Comparison of ENCODE assay signal across 8 mouse cellular contexts in the genomic region with DNA sequence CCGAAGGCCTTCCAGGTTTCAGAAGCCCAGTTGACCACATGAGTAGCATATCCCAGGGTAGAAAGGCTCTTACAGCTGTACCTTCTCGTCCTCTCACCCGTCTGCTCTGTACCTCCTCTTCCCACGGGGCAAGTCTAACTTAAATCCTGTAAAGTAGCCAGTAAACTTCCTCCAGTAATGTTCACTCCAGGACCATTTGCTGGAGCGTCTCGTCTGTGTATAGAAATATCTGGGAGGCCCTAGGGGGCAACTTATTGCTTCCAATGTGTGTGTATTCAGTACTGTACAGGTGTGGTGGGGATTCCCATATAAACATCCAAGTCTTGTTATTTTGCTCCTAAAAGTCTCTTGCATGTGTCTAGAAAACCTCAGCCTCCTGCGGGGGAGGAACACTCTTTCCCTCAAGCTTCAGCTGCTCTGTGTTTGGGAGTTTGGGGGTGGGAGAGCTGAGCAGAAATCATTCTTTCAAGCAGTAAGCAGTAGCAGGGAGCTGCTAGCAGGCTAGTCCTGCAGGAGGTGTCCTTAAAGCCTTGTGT.
DNase-seq lines count a peak whose midpoint lies in the region; ATAC-seq and TF ChIP-seq lines count a peak whose summit lies in the region.

No protein-coding gene starts in this region.

- intact Hi-C loops in left cerebral cortex, postnatal 25 days (cut with DNase I): loop anchor here (5.0 kb wide), 1 partner anchor 76 kb away; a partner anchor contains a TSS

- no peak for TF ChIP-seq CTCF in thymus, adult 2 months (IDR thresholded peaks at IDR 0.05; ENCODE audit: borderline replicate concordance, control insufficient read depth, extremely low read depth, insufficient read depth, low read length, poor library complexity)

- H3K4me3 ChIP-seq in heart, embryonic 10.5 days: no peak overlapping the region
- H3K4me3 ChIP-seq in thymus, adult 2 months (ENCODE audit: control insufficient read depth, insufficient read depth, low read length): no peak overlapping the region

- peaks cover 10% of the 10 kb centered on the region for H3K36me3 ChIP-seq in heart, embryonic 10.5 days
- no peaks in the 10 kb centered on the region for H3K36me3 ChIP-seq in thymus, adult 2 months (ENCODE audit: control insufficient read depth, insufficient read depth, low read length)

- no peak for TF ChIP-seq POLR2A in thymus, adult 2 months (IDR thresholded peaks at IDR 0.05; ENCODE audit: control insufficient read depth, extremely low read depth, insufficient read depth, low read length, poor library complexity)

- WGBS in heart, embryonic 10.5 days: 56% methylated on average over 7 of the region's 7 CpGs
- 91% methylated on average over 7 of the region's 7 CpGs for WGBS in thymus, adult 2 months

- H3K27ac ChIP-seq in heart, embryonic 10.5 days: peak overlapping the region; percentile 85
- H3K27ac ChIP-seq in thymus, adult 2 months (ENCODE audit: control insufficient read depth, insufficient read depth, low read length): no peak overlapping the region

- ATAC-seq in erythroid progenitor cell, adult 5-6 weeks (replicated peaks; ENCODE audit: low FRiP score, poor library complexity, severe bottlenecking): no peak

- no peaks in the 10 kb centered on the region for H3K9me3 ChIP-seq in heart, embryonic 10.5 days

- no peak for DNase-seq in heart, embryonic 10.5 days (ENCODE audit: low spot score)
- DNase-seq in heart, adult 11 months: no peak
- peak; percentile 85 for DNase-seq in right cerebral cortex, adult 18-20 months
- no peak for DNase-seq in right cerebral cortex, postnatal 4 days
- peak; percentile 57 to 91 for DNase-seq in left cerebral cortex, postnatal 25 days (ENCODE audit: low spot score in 2 of 2)
- no peak for DNase-seq in thymus, adult 2 months
- DNase-seq in layer of hippocampus, postnatal 10 days (ENCODE audit: low spot score in 2 of 2): no peak

- peaks cover 19% of the 10 kb centered on the region for H3K4me1 ChIP-seq in heart, embryonic 10.5 days
- H3K4me1 ChIP-seq in thymus, adult 2 months (replicated peaks; ENCODE audit: control insufficient read depth, insufficient read depth, low read length): no peaks in the 10 kb centered on the region

- H3K27me3 ChIP-seq in heart, embryonic 10.5 days (ENCODE audit: insufficient read depth, poor library complexity, severe bottlenecking): no peaks in the 10 kb centered on the region
- no peaks in the 10 kb centered on the region for H3K27me3 ChIP-seq in thymus, adult 2 months (ENCODE audit: control insufficient read depth, insufficient read depth, low read length)

Comparison
In these comparisons a context has a peak if more than half of its experiments do, and no peak if none do; other contexts are left out.
1. DNase-seq: peak in right cerebral cortex, adult 18-20 months (single experiment) and left cerebral cortex, postnatal 25 days (2 of 2); none in heart, embryonic 10.5 days (single experiment), heart, adult 11 months (single experiment), right cerebral cortex, postnatal 4 days (single experiment), thymus, adult 2 months (single experiment) and layer of hippocampus, postnatal 10 days (0 of 2).